Mouse (Mus musculus) hindlimb bud, embryonic 11.5 days (tissue): ENCODE results near the gene Usp24.

Source experiments
- DNase-seq: peaks from one replicate; pipeline ENCODE4 v3.0.0-alpha.2; 2012; ENCODE audit warnings: low read depth, low spot score; ENCODE audit errors: extremely low spot score

The Usp24 gene

DNA sequence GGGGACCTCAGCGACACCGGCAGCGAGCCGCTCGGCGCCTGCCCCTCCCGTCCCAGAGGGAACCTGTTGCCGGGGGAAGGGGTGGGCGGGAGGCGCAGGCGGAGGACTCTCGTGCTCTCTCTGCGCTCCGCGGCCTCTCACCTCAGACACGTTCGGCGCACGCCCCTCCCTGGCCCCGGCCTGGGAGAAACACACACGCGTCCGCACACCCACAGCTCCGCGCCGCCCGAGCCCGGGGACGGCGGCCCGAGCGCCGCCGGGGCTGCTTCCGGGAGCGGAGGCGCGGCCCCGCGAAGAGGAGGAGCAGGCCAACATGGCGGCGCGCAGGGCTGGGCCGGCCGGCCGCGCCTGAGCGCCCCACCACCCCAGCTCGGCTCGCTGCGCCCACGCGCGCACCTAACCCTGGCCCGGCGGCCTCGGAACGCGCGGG lies at the start of gene Usp24:
Usp24 (plus strand) TSS at position 293 of the 430 bp plus-strand sequence.
- no peak for DNase-seq

DNA sequence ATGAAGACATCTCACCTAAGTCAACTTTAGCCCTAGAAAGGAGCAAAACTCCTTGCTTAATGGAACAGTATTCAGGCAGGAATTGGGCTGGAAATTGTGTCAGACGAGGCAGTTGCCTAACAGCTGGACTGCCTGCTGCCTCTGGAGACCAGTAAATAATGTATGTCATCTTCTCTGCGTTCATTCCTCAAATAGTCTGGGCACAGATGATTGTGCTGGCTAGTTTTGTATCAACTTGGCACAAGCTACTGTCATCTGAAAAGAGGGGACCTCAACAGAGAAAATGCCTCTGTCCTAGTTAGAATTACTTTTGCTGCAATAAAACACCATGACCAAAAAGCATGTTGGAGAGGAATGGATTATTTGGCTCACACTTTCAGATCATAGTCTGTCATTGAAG lies 39.1 kb upstream of the Usp24 start:
- DNase-seq = no peak

DNA sequence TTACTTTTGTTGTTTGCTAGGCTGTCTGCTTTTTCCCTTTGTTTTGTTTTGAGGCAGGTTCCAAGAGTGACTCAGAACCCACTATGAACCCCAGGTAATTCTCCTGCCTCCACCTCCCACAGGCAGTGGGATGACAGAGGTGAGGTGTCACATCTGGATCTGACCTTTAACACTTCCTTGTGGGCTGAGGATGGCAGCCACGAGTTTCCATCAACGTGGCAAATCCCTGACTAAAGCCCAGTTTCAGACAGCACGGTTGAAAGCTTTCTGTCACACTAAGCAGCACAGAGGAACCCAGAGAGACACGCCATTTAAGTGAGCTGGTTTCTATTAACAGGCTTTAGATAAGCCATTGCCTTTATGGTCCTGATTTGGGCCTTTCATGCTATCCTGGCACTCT lies 36.8 kb upstream of the Usp24 start:
- no peak for DNase-seq

DNA sequence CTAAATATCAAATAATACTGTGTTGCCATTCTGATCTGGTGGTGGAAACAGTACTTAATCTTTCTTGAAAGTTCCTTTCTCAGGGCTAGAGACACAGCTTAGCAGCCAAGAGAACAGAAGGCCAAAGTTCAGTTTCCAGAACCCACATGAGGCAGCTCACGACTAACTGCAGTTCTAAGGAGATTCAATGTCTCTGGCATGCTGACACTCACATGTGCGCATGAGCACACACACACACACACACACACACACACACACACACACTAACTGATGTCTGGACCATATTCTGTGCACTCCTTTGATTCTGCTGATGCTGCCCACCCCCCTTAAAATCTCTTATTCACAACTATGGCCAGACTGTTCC lies 34.9 kb upstream of the Usp24 start:
- DNase-seq = no peak

DNA sequence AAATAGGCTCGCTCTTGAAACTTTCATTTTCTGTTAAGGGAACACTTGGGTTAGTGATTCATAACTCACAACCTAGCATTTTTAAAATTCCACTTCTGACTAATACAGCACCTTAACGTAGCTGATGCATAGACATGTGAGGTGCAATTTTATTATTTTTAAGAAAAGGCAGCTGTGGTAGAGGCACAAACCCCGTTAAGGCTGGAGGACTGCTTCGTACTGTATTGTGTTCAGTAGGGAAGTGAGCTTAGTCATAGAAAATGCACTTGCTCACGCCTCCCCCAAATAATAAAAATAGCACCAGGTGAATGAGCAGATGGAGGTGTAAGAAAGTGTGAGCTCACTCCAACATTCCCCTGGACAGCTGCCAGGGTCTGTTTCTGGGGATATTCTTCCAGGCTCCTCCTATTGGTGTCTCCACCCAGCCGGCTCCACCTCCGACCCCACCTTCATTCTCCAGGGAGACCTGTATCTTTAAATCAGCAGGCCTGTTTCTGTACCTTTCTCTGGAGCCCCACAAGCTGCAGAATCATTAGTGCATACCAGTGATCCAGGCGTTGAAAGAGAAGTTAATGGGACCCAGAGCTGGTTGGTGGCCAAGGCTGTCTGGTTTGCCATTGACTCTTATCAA lies 34.4 kb upstream of the Usp24 start:
- DNase-seq = no peak

DNA sequence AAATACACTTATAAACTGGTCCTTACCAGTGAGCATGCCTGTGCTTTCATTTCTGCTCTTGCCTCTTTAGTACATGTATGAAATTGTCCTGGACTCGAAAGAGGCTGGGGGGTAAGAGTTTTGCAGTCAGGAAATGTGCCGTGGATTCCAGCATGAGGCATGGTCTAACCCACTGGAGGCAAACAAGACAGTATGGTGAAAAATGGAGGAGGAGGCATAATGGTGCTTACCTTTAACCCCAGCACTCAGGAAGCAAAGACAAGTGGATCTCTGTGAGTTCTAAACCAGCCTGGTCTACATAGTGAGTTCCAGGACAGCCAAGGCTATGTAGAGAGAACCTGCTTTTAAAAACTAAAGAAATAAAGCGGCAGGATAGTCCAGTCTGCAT lies 33.9 kb upstream of the Usp24 start:
- DNase-seq = no peak

DNA sequence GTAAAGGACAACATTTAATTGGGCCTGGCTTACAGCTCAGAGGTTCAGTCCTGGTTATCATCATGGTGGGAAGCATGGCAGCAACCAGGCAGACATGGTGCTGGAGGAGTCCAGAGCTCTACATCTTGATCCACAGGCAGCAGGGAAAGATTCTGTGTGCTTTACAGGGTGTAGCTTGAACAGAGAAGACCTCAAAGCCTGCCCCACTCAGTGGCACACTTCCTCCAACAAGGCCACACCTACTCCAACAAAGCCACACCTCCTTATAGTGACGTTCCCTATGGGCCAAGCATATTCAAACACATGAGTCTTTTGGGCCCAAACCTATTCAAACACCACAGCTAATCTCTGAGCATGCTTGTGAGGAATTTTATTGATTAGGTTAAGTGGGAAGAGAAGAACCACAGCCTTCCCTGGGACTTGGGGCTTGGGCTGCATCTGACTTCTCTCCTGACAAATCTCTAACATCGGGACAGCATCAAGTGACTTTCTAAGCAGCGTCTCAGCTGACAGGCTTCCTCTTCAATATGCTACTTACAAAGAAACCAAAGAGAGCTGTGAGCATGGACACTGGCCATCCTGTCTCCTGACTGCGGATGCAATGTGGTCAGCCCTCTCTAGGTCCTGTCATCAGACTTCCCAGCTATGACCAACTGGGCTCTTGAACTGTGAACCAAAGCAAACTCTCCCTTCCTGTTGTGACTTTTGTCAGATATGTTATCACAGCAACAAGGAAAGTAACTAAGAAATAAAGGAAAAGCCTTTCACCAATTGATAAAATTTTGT lies 28.9 kb upstream of the Usp24 start:
- DNase-seq = no peak

DNA sequence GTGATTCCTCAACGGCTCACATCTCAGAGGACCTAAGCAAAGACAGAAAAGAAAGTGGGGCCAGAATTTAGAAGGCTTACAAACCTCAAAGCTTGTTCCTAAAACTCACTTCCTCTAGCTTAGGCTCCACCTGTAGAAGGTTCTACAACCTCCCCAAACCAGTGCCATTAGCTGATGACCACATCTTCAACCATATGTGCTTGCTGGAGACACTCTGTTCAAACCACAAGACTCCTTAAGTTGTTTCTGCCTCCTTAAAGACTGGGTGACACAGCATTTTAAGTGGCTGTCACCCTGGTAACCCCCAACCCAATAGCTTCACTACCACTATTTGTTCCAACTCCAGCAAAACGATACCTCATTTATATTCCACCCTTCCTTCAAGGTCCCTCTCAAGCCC lies 25.8 kb upstream of the Usp24 start:
- no peak for DNase-seq

DNA sequence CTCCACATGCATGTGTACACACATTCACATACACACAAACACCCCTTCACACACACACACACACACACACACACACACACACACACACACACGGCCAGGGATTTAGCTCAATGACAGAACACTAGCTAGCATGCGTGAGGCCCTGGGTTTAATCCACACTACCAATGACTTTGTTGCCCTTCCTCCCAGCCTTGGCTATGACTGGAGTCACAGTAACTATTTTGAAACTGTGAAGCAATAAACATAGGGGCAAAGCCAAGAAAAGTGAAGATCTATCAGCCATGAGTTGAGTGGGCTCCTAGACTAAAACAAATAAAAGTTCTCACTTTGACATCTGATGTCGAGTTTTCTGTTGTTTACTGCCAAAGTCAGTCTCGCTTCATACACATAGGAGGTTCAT lies 23.2 kb upstream of the Usp24 start:
- no peak for DNase-seq

DNA sequence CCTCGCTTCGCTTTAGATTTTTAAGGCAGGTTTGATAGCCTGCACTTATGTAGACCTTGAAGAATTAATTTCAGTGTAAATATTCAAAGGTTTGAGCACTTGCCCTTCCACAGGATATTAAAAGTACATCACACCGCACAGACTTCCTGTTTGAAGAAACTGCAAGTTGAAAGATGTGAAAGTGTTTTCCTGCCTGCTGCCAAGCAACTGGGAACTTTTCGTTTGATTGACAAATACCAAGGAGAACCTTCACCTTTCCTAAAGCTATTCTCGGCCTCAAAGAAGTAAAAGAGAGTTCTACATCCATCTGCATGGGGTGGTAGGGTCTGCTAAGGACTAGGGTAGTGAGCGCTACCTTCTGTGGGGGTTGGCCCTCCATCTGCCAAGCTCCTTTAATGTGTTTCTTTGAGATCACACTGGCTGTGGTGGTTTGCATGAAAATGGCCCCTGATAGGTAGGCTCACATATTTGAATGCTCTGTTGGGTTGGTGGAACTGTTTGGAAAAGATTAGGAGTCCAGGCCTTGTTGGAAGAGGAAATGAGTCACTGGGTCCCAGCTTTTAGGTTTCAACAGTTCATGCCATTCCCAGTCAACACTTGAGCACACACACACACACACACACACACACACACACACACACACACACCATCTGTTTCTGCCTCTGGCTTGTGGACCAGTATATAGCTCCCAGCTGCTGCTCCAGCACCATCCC lies 22.5 kb upstream of the Usp24 start:
- no peak for DNase-seq

DNA sequence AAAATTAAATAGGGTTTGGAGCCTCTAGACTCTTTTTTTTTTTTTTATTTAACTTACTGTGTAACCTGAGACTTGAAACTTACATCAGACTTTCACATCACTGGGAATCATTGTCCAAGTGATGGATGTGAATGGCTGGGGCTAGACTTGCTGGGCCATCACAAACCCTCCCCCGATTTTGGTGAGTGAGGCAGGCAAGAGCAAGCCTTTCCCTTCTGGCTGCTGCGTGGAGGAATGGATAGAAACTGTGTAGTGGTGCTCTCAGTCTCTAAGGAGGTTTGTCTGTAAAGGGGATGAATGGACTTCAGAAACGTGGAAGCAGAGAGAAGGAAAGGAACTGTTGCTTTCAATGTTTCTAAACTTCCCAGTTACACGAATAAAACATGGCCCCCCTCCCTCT lies 20.3 kb upstream of the Usp24 start:
- no peak for DNase-seq

DNA sequence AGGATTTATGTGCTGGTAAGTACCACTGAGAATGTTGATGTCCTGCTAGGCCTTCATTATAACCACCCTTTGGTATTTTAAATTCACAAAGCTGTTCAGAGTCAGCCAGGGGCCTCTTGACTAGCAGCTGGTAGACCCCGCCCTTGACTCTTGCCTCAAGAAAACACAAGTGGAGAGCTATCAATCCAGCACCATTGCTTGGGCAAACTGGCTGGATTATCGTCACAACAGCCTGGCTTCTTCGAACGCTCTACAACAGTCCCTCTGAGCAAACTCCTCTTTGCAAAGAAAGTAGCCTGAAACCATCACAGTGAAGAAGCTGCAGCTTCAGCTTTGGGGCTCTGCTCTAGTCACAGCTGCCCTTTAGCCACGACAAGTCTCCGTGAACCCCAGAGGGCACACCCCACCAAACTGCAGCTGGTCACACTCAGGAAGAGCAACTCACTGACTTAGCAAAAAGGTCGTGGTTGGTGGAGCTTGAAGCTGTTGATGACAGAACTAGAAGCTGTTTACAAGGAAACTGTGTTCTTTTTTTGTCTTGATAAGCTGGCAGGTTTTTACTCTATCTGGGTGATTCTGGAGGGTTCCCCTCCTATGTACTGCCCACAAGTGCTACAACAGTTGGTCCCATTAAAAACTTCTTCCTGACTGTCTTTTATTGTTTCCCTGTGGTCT lies 19.5 kb upstream of the Usp24 start:
- DNase-seq = no peak

DNA sequence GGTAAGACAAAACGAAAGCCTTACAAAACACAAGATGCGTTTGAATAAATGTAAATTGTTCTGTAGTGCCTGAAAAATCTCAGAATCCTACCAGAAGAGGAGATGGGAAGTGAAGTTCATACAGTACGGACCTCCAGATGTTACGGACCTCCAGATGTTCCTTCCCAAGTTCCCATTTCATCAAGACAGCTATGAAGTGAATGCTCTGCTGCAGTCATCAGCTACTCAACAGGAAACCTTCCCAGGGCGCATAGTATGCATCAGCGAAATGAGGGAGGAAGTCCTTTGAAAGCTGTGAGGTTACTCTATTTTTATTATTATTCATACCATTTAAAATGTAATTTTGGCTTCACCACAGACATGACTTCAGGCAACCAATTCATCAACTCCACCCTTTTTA lies 14.7 kb upstream of the Usp24 start:
- DNase-seq = no peak

DNA sequence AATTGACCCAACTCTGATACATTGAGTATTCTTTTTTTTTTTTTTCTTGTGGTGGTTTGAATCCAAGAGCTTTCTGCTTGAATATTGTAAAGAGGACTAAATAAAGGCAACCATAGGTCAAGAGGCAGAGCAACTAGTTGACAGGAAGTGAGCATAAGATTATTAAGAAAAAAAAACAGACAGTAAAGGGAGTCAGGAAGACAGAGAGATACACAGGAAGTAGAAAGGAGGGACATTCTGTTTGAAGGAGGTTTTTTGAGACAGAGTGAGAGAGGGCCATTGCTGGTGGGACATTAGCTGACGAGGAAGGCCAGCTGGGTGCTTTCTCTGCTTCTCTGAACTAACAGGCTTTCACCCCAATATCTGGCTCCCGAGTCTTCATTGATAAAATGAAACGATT lies 7.9 kb upstream of the Usp24 start:
- no peak for DNase-seq

DNA sequence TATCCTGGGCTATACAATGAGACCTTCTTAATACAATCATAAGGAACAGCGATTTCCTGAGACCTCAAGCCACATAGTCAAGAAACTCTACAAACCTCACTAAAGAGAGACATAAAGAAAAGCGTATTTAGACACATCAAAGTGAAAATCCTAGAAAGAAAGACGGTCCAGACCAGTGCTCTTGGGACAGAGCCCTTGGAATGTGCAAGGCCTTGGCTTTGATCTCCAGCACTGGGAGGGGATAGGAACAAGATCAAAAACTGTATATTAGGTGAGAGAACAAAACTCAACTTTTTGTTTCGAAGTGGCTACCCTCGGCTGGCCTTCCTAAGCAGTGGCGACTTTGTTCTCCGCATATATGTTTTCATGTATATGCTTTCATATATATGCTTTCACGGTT lies 3.4 kb upstream of the Usp24 start:
- no peak for DNase-seq

DNA sequence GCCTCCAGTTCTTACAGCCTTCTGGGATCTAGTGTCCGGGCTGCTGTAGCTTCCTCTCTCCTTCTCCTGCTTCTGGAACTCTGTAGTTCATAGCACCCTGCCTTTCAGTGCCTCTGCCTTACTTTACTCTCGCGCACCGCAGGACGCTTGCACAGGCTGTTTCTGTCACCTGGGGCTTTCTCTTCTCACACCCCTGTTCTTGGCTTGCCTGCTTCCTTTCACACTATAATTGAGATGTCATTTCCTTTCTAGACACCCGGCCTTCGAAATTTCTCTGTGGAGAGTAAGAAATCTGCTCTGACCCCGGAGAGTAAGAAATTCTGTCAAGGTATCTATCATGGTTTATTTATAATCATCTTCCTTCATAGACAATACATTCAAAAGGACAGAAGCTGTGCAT lies 2.9 kb upstream of the Usp24 start:
- DNase-seq = no peak

DNA sequence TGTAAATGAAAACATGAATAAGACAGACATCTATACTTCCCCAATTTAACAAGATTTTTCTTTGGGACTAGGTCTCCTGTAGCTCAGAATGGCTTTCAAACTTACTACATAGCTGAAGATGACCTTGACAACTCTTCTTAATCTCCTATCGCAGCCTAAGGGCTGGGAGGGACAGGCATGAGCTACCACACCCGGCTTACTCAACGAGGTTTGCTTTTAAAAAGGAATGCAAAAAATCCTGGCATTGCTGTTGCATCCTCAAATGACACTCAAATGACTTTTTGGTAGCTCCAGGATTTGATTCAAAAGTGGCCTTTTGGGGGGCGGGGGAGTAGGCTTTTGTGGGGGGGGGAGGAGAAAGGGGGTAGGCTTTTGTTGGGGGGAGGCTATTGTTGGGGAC lies 2.1 kb upstream of the Usp24 start:
- no peak for DNase-seq

DNA sequence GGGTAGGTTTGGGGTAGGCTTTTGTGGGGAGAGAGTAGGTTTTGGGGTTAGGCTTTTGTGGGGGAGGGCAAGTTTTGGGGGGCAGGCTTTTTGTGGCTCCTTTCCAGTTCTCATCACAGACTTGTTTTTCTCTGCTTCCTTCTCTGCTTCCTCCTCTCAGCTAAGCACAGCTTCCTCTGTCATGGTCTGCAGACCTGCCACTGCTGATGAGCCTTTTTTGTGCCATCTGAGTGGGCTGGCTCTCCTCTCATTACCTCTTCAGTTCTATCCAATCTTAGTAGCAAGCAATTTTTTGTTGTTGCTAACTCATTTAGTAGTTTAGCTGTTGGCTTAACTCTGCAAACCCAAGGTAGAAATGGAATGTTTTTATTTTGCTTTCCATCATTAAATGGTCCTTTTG lies 1.7 kb upstream of the Usp24 start:
- DNase-seq = no peak

DNA sequence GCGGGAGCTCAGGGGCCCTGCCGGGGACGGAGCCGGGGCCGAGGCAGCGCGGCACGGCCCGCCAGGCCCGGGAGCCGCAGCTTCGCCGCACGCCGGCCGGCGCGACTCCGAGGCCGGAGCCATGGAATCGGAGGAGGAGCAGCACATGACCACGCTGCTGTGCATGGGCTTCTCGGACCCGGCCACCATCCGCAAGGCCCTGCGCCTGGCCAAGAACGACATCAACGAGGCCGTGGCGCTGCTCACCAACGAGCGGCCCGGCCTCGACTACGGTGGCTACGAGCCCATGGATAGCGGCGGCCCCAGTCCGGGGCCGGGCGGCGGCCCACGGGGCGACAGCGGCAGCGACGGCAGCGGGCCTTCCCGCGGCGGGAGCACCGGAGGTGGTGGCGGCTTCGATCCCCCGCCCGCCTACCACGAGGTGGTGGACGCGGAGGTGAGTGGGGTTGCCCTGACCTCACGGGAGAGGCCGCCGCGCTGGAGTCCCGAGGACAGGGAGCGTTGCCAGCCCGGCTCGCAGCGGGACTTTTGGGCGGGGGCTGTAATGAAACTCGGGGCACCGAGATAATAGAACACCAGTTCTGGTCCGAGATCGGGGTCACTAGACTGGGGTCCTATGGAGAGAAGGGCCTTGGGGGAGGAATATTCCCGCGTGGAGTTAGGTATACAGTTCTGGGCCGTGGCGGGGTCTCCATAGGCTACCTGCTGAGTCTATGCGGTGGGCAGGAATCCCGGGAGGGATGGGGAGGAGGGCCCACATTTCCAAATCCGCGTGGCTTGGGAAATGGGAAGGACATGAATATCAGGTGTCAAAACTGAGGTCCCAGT lies 552 bp downstream of the Usp24 start:
- no peak for DNase-seq

DNA sequence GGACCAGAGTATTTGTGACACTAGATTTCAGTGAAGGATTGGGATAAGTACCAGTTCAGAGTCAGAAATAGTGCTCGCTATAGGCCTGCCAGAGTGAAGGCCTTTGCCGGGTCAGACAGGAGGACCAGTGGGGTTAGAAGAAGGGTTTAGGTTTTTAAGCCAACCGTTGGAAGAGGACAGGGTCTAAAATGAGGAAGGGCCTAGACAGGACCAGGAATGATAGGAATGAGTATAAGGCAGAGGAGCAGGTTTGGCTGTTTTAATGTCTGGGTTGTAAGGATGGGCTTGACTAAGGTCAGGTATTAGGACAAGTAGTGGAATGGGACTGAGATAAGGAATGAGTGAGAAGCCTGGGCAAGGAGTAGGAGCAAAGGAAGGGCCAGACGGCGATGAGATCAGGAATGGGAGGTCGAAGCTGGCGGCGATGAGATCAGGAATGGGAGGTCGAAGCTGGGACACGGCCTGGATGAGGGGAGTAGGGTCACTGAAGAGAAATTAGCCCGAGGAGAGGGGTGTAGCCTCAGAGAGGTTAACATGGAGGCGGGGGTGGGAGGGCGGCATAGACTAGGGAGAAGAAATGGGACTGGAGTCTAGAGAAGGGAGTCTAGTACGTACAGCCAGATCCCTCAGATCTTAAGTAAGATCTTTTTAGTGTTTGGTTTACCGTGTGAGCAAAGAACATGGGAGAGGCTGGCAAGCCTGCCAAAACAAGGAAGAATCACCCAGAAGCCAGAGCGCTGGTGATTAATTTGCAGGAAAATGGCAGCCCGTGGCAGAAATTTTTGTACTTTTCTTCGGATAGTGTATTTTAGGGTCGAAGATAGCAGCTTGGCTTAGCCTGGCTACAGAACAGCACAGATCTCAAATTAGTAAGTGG lies 1.4 kb downstream of the Usp24 start:
- no peak for DNase-seq
